Mouse (Mus musculus): Measurements from ENCODE around the gene Prol1. TPM values are rescaled to one million over a fixed set of nuclear protein-coding genes. Genes with fewer than 3 reads are reported as not detected.
"Not testable (repeated sequence)": the region's sequence is repeated elsewhere in the genome, so short reads cannot be mapped to it uniquely, and the experiment has no call there.

Prol1 gene
- not detected in 2 replicates for polyA plus RNA-seq (2015; fragmentation: Nextera tagmentation; extraction: Ambion mirVana)

DNA sequence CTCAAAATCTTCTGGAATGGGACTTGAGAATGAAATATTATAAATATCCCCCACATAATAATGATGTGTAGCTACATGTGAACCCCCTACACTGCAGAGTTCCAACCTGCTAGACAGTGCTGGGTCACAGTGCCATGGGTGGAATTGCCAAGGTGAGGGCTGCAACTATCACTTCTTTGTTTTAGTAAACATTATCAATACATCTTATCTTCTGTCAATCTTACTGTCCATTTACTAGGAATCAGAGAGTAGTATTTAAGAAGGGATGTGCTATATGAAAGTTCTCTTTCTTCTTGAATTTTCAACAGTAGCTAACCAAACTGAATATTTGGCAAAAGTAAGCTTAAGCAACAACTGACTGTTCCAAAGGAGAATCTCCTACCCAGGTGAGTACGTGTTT, at the start of gene Prol1:
Prol1 (plus strand) TSS at position 301 of the 400 bp plus-strand sequence.
- no peak within 1 kb of the TSS for H3K4me3 ChIP-seq (ENCODE audit: low read length)
- H3K27me3 ChIP-seq (replicated peaks; ENCODE audit: control insufficient read depth, insufficient read depth, low read length), result no peaks in the 10 kb centered on the region
- no peaks in the 10 kb centered on the region for H3K36me3 ChIP-seq (ENCODE audit: control insufficient read depth, insufficient read depth, low read length)
- H3K9ac ChIP-seq (ENCODE audit: low read depth, low read length), result no peak within 1 kb of the TSS
- ATAC-seq, result no peak
- H3K4me2 ChIP-seq (ENCODE audit: low read depth, low read length), result no peak within 1 kb of the TSS
- WGBS, result 87% methylated on average over 1 of the region's 1 CpGs
- no peaks in the 10 kb centered on the region for H3K9me3 ChIP-seq (ENCODE audit: control insufficient read depth, low read length)
- H3K4me1 ChIP-seq (ENCODE audit: control insufficient read depth, insufficient read depth, low read length), result no peaks in the 10 kb centered on the region
- H3K27ac ChIP-seq (ENCODE audit: low read length), result no peak within 1 kb of the TSS

DNA sequence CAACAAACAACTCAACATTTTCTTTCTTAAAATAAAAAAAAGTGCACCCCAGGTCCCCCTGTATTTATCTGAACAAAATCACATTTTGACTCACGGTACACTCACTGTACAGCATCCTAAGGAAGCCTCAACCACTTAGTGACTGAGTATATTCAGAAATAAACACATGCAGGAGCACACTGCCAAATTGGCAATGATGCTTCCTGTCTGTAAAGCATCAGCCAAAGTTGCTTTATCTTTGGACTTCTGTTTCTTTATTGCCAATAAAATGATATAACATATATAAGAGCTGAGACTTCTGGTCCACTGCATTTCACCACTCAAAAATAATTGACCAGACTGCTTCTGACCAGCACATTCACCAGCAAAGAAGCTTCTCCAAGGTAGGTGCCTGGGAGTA, 48.5 kb upstream of the Prol1 start, which contains the start of gene Gm7714:
Gm7714 (plus strand) TSS at position 301 of the 400 bp plus-strand sequence.
- no peak for ATAC-seq
- H3K36me3 ChIP-seq (ENCODE audit: control insufficient read depth, insufficient read depth, low read length), result no peaks in the 10 kb centered on the region
- H3K4me2 ChIP-seq (ENCODE audit: low read depth, low read length), result no peak within 1 kb of the TSS
- no peak within 1 kb of the TSS for H3K4me3 ChIP-seq (ENCODE audit: low read length)
- H3K27ac ChIP-seq (ENCODE audit: low read length), result no peak within 1 kb of the TSS
- H3K27me3 ChIP-seq (replicated peaks; ENCODE audit: control insufficient read depth, insufficient read depth, low read length), result no peaks in the 10 kb centered on the region
- H3K9ac ChIP-seq (ENCODE audit: low read depth, low read length), result no peak within 1 kb of the TSS
- 74% methylated on average over 1 of the region's 1 CpGs for WGBS
- H3K4me1 ChIP-seq (ENCODE audit: control insufficient read depth, insufficient read depth, low read length), result no peaks in the 10 kb centered on the region
- no peaks in the 10 kb centered on the region for H3K9me3 ChIP-seq (ENCODE audit: control insufficient read depth, low read length)

DNA sequence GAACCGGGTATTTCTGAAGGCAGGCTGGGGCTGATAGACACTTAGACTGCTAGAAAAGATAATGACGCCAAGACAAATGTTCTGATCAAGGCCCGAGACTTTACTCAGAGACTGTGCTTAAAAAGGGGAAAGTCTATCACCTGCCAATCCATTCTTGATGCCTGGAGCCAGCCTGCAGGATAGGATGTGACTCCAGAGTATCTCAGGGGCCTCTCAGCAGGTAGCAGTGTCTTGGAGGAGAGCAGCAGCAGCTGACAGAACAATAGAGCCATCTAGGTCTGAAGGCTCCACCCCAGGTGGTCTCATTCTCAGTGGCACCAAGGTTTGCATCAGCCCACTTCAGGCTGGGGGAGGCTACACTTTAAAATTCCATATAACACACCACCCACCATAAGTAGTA, 5.8 kb upstream of the Prol1 start:
- ATAC-seq; H3K27me3 ChIP-seq (replicated peaks; ENCODE audit: control insufficient read depth, insufficient read depth, low read length); H3K4me3 ChIP-seq (ENCODE audit: low read length); H3K4me1 ChIP-seq (ENCODE audit: control insufficient read depth, insufficient read depth, low read length); H3K27ac ChIP-seq (ENCODE audit: low read length); H3K9ac ChIP-seq (ENCODE audit: low read depth, low read length); H3K4me2 ChIP-seq (ENCODE audit: low read depth, low read length); H3K36me3 ChIP-seq (ENCODE audit: control insufficient read depth, insufficient read depth, low read length); H3K9me3 ChIP-seq (ENCODE audit: control insufficient read depth, low read length): not testable (repeated sequence)
- 69% methylated on average over 3 of the region's 3 CpGs for WGBS

DNA sequence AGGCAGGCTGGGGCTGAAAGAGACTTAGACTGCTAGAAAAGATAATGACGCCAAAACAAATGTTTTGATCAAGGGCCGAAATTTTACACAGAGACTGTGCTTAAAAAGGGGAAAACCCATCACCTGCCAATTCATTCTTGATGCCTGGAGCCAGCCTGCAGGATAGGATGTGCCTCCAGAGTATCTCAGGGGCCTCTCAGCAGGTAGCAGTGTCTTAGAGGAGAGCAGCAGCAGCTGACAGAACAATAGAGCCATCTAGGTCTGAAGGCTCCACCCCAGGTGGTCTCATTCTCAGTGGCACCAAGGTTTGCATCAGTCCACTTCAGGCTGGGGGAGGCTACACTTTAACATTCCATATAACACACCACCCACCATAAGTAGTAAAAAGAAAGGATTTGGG, 31.4 kb downstream of the Prol1 start:
- not testable (repeated sequence) for H3K36me3 ChIP-seq (ENCODE audit: control insufficient read depth, insufficient read depth, low read length); H3K4me2 ChIP-seq (ENCODE audit: low read depth, low read length); H3K4me3 ChIP-seq (ENCODE audit: low read length); ATAC-seq; H3K9me3 ChIP-seq (ENCODE audit: control insufficient read depth, low read length); H3K27me3 ChIP-seq (replicated peaks; ENCODE audit: control insufficient read depth, insufficient read depth, low read length); H3K4me1 ChIP-seq (ENCODE audit: control insufficient read depth, insufficient read depth, low read length); H3K9ac ChIP-seq (ENCODE audit: low read depth, low read length); H3K27ac ChIP-seq (ENCODE audit: low read length)
- 52% methylated on average over 2 of the region's 2 CpGs for WGBS

DNA sequence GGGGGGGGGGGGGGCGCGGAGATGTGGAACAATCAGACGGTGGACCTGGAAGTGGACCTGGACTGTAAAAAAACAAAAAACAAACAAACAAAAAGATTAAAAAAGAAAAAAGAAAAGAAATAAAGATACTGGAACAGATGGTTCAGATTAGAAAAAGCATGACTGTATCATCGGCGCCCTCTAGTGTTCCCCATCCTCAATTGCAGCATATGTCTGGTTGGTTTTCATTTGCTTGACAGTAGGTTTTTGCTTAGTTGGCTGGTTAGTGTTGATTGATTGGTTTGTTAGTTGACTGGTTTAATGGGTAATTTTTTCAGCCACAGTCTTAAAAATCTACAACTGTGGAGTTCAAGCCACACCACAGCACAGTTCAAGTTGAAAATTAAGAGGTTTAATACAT, 47.7 kb downstream of the Prol1 start:
- no peak overlapping the region for H3K9ac ChIP-seq (ENCODE audit: low read depth, low read length)
- no peak for ATAC-seq
- under 1% methylated on average over 5 of the region's 5 CpGs for WGBS
- H3K4me3 ChIP-seq (ENCODE audit: low read length), result no peak overlapping the region
- H3K9me3 ChIP-seq (ENCODE audit: control insufficient read depth, low read length), result no peaks in the 10 kb centered on the region
- H3K4me1 ChIP-seq (ENCODE audit: control insufficient read depth, insufficient read depth, low read length), result no peaks in the 10 kb centered on the region
- H3K36me3 ChIP-seq (ENCODE audit: control insufficient read depth, insufficient read depth, low read length), result no peaks in the 10 kb centered on the region
- H3K4me2 ChIP-seq (ENCODE audit: low read depth, low read length), result no peak overlapping the region
- H3K27me3 ChIP-seq (replicated peaks; ENCODE audit: control insufficient read depth, insufficient read depth, low read length), result no peaks in the 10 kb centered on the region
- H3K27ac ChIP-seq (ENCODE audit: low read length), result no peak overlapping the region

DNA sequence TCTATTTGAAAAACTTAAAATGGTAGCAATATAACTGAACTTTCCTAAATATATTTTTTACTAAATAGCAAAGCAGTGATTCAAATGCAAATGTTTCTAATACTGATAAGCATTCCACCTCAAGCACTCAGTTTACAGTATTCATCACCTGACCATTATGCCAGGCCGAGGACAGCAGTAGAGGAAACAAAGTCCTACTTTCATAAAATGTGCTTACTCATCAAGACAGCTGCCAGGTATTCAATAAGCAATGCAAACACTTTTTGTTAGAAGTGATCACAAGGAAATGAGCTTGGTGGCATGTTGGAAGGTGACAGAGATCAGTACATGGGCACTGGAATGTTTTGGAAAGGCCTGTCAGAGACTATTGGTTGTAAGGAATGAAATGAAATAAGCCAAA, 49.8 kb downstream of the Prol1 start:
- Histone ChIP-seq H3K4me1 (ENCODE audit: control insufficient read depth, insufficient read depth, low read length) (no peaks in the 10 kb centered on the region), H3K27ac (ENCODE audit: low read length) (no peak overlapping the region), H3K4me3 (ENCODE audit: low read length) (no peak overlapping the region), H3K27me3 (replicated peaks; ENCODE audit: control insufficient read depth, insufficient read depth, low read length) (no peaks in the 10 kb centered on the region), H3K36me3 (ENCODE audit: control insufficient read depth, insufficient read depth, low read length) (no peaks in the 10 kb centered on the region), H3K9ac (ENCODE audit: low read depth, low read length) (no peak overlapping the region), H3K4me2 (ENCODE audit: low read depth, low read length) (no peak overlapping the region), H3K9me3 (ENCODE audit: control insufficient read depth, low read length) (no peaks in the 10 kb centered on the region)
- 0 out of 2 replicates have a peak, but pooled peaks have one; percentile 41 for ATAC-seq
- 53% methylated on average over 1 of the region's 1 CpGs for WGBS

DNA sequence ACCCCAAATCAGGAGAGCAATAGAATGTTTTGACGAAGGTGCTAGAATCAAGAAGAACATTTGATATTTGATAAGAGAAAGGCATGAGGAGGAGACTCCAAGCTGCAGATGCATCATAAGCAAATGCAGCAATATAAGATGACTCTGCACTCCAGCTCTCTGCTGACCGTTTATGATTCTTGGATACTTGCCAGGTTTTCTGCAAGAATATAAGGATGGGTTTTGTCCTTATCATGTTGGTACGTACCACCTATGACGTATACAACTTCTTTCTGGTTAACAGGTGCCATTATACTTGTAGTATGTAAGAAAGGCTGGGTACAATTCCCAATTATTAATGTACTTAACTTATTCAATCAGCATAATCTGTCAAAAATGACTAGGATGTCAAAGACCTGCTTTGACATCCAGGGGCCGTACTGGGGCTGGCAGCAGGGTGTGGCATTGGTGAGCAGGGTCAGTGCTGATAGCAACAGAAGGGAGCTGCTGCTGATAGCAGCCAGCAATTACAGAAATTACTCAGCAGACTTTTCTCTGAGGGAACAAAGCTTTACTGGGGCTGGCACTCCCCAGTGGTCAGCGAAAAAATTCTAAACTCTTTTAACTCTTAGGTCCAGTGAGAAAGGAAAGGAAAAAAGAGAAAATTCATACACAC, 53.6 kb downstream of the Prol1 start:
- no peak overlapping the region for H3K4me2 ChIP-seq (ENCODE audit: low read depth, low read length)

DNA sequence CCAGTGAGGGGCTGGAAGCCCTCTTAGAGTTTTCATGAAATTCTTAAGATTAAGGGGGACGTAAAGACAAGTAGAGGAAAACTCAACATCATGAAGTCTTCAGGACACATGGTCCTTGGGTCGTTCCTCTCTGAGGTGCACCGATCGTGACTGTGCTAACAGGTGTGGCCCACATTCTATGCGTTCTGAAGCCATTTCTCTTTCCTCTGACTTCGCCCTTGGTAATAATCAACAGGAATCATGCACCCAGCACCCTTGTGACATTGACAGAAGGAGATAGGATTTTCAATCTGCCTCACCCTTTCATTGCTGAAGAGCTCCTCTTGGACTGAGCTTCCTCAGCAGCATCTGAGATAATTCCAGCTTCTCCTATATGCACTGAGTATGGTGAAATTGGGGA, 55.5 kb downstream of the Prol1 start:
- no peaks in the 10 kb centered on the region for H3K36me3 ChIP-seq (ENCODE audit: control insufficient read depth, insufficient read depth, low read length)
- H3K4me3 ChIP-seq (ENCODE audit: low read length), result no peak overlapping the region
- no peak overlapping the region for H3K4me2 ChIP-seq (ENCODE audit: low read depth, low read length)
- no peak overlapping the region for H3K9ac ChIP-seq (ENCODE audit: low read depth, low read length)
- peak; percentile 63 for ATAC-seq
- no peaks in the 10 kb centered on the region for H3K4me1 ChIP-seq (ENCODE audit: control insufficient read depth, insufficient read depth, low read length)
- no peaks in the 10 kb centered on the region for H3K27me3 ChIP-seq (replicated peaks; ENCODE audit: control insufficient read depth, insufficient read depth, low read length)
- no peak overlapping the region for H3K27ac ChIP-seq (ENCODE audit: low read length)
- H3K9me3 ChIP-seq (ENCODE audit: control insufficient read depth, low read length), result no peaks in the 10 kb centered on the region
- WGBS, result 61% methylated on average over 6 of the region's 6 CpGs

More for the DNA sequence above, 53.6 kb downstream of the Prol1 start:
- 39% methylated on average over 6 of the region's 6 CpGs for WGBS
- H3K27ac ChIP-seq (ENCODE audit: low read length), result no peak overlapping the region; the same call in 1 of the 2 replicates
- no peak overlapping the region for H3K4me3 ChIP-seq (ENCODE audit: low read length)
- no peak overlapping the region for H3K9ac ChIP-seq (ENCODE audit: low read depth, low read length)
- H3K36me3 ChIP-seq (ENCODE audit: control insufficient read depth, insufficient read depth, low read length), result no peaks in the 10 kb centered on the region
- ATAC-seq, result peak; percentile 96
- H3K4me1 ChIP-seq (ENCODE audit: control insufficient read depth, insufficient read depth, low read length), result no peaks in the 10 kb centered on the region
- no peaks in the 10 kb centered on the region for H3K9me3 ChIP-seq (ENCODE audit: control insufficient read depth, low read length)
- no peaks in the 10 kb centered on the region for H3K27me3 ChIP-seq (replicated peaks; ENCODE audit: control insufficient read depth, insufficient read depth, low read length)

DNA sequence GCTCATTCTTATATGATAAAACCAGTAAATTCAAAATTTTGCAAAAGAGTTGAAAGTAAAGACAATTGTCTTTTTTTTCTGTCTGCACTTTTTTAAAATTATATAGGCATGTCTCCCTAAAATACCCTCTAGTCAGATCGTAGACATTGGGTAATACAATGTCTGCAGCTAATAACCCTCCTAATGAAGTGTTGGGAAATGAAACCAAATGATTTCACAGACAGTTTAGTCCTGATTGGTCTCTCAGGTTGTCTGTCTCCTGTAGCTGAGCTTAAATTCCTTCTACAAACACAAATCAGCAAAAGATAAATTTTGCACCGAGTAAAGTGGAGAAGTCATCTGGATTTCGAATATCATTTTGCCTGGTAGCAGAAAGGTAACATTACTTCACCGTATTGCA, 58.7 kb downstream of the Prol1 start, which contains the start of gene Amtn:
Amtn (plus strand) TSS at position 301 of the 400 bp plus-strand sequence.
- Histone ChIP-seq H3K4me2 (ENCODE audit: low read depth, low read length) (no peak within 1 kb of the TSS), H3K9ac (ENCODE audit: low read depth, low read length) (no peak within 1 kb of the TSS)
- WGBS, result 84% methylated on average over 4 of the region's 4 CpGs

More for the DNA sequence above, 58.7 kb downstream of the Prol1 start, which contains the start of gene Amtn:
- ATAC-seq, result no peak
- Histone ChIP-seq H3K4me1 (ENCODE audit: control insufficient read depth, insufficient read depth, low read length) (no peaks in the 10 kb centered on the region), H3K9me3 (ENCODE audit: control insufficient read depth, low read length) (no peaks in the 10 kb centered on the region), H3K27me3 (replicated peaks; ENCODE audit: control insufficient read depth, insufficient read depth, low read length) (no peaks in the 10 kb centered on the region), H3K27ac (ENCODE audit: low read length) (no peak within 1 kb of the TSS), H3K36me3 (ENCODE audit: control insufficient read depth, insufficient read depth, low read length) (no peaks in the 10 kb centered on the region), H3K4me3 (ENCODE audit: low read length) (no peak within 1 kb of the TSS)
